Mouse (Mus musculus) kidney, postnatal 0 days (tissue): Measurements from ENCODE around the gene Gm10778. TPM values are rescaled to one million over a fixed set of nuclear protein-coding genes. Genes with fewer than 3 reads are reported as not detected.
A peak's percentile ranks its signal among the peaks of the same experiment; 100 is the strongest.

Experiments used
- ATAC-seq: fragments of 200-750 bp; cut with Nextera tagmentation; replicated peaks from 2 replicates; pipeline ENCODE4 v1.8.0; 2017; ENCODE audit warnings: low read depth, moderate number of reproducible peaks, moderate TSS enrichment, moderate library complexity; ENCODE audit not compliant: low FRiP score
- DNase-seq: peaks from one replicate; pipeline ENCODE4 v3.0.0-alpha.2; 2016; ENCODE audit warnings: low spot score
- H3K27ac ChIP-seq: fragments of 300-500 bp; sonication (generic); 2 replicates; pipeline ENCODE4 v1.5.1; 2014; ENCODE audit warnings: mild to moderate bottlenecking
- H3K27me3 ChIP-seq: fragments of 300-500 bp; sonication (generic); 2 replicates; pipeline ENCODE4 v1.6.1; 2014; ENCODE audit warnings: low read length, mixed read lengths; ENCODE audit not compliant: insufficient read depth
- H3K36me3 ChIP-seq: fragments of 300-500 bp; sonication (generic); 2 replicates; pipeline ENCODE4 v1.6.1; 2014; ENCODE audit warnings: low read length, mixed read lengths; ENCODE audit not compliant: insufficient read depth
- H3K4me1 ChIP-seq: fragments of 300-500 bp; sonication (generic); replicated peaks from 2 replicates; pipeline ENCODE4 v1.6.1; 2014; ENCODE audit warnings: antibody characterized with exemption, low read length, mixed read lengths; ENCODE audit not compliant: insufficient read depth
- H3K4me2 ChIP-seq: fragments of 300-500 bp; sonication (generic); 2 replicates; pipeline ENCODE4 v1.6.1; 2014; ENCODE audit warnings: mild to moderate bottlenecking, low read length, moderate library complexity, mixed read lengths
- H3K4me3 ChIP-seq: fragments of 300-500 bp; sonication (generic); replicated peaks from 2 replicates; pipeline ENCODE4 v1.5.1; 2014; ENCODE audit warnings: low read depth, low read length
- H3K9ac ChIP-seq: fragments of 300-500 bp; sonication (generic); 2 replicates; pipeline ENCODE4 v1.6.1; 2014; ENCODE audit warnings: low read depth, low read length
- H3K9me3 ChIP-seq: fragments of 300-500 bp; sonication (generic); replicated peaks from 2 replicates; pipeline ENCODE4 v1.6.1; 2016; ENCODE audit warnings: low read length, inconsistent platforms, mixed read lengths
- CTCF ChIP-seq: IDR thresholded peaks from 2 replicates; pipeline ENCODE4 v1.5.1; 2016; ENCODE audit warnings: antibody characterized with exemption, low read depth, mild to moderate bottlenecking, moderate library complexity
- WGBS: fragments of 180-500 bp; shearing (Covaris S2); extraction: QIAGEN DNeasy Blood & Tissue Kit; methylation state at CpG from one replicate; pipeline ENCODE4 v1.1.7; 2014; 5-methylcytosine and 5-hydroxymethylcytosine counted together
- polyA plus RNA-seq: library from polyadenylated mRNA; unstranded; fragments of >200 nt; fragmentation: Nextera tagmentation; extraction: Ambion mirVana; gene quantifications from 2 replicates; pipeline ENCODE4 v1.2.1, GENCODE M21; 2015

Gene Gm10778
- polyA plus RNA-seq, 1 experiment from 2014 or later, result 4.0 TPM

- DNase-seq, result peak; percentile 49
- 36% methylated on average over 6 of the region's 6 CpGs for WGBS
These were observed 33.4 kb upstream of the Gm10778 start for GRCm38 (mm10) chr10:81615486-81615885.

GRCm38 (mm10) chr10:81619976-81620375, 28.9 kb upstream of the Gm10778 start:
- H3K9me3 ChIP-seq, result no peaks in the 10 kb centered on the region
- TF ChIP-seq CTCF, result no peak
- no peaks in the 10 kb centered on the region for H3K27me3 ChIP-seq
- H3K4me3 ChIP-seq, result no peak overlapping the region
- no peak overlapping the region for H3K9ac ChIP-seq
- WGBS, result 88% methylated on average over 5 of the region's 5 CpGs
- no peak overlapping the region for H3K27ac ChIP-seq
- no peaks in the 10 kb centered on the region for H3K4me1 ChIP-seq
- no peak overlapping the region for H3K4me2 ChIP-seq
- H3K36me3 ChIP-seq, result peaks cover 25% of the 10 kb centered on the region
- ATAC-seq, result no peak
- no peak for DNase-seq

More at GRCm38 (mm10) chr10:81615486-81615885, 33.4 kb upstream of the Gm10778 start:
- TF ChIP-seq CTCF, result no peak
- H3K4me1 ChIP-seq, result no peaks in the 10 kb centered on the region
- no peak overlapping the region for H3K4me2 ChIP-seq
- H3K27me3 ChIP-seq, result no peaks in the 10 kb centered on the region
- H3K9ac ChIP-seq, result no peak overlapping the region
- no peak overlapping the region for H3K4me3 ChIP-seq
- no peaks in the 10 kb centered on the region for H3K36me3 ChIP-seq
- ATAC-seq, result no peak
- no peaks in the 10 kb centered on the region; the same call in none of the 2 replicates for H3K9me3 ChIP-seq
- H3K27ac ChIP-seq, result no peak overlapping the region

DNA sequence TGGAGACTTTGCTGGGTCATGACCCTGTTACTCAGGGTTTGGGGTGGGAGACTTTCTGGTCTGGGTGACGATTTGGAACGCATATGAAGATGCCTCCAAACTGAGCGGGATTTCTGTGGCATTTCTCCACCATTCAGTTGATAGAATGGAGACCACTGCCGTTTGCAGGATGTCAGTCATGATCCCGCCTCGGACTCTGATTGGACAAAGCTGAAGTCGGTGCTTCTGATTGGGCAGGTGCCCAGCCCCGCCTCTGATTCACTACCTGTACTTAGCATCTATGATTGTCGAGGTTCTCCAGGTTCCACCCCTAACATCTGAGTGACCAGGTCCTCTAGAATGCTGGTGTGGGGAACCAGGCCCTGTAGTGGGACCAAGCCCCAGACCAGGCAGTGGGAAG, 28.1 kb upstream of the Gm10778 start:
- no peaks in the 10 kb centered on the region for H3K4me1 ChIP-seq
- no peaks in the 10 kb centered on the region for H3K27me3 ChIP-seq
- no peak overlapping the region for H3K9ac ChIP-seq
- TF ChIP-seq CTCF, result no peak
- ATAC-seq (no peak), DNase-seq (no peak)
- H3K4me3 ChIP-seq, result no peak overlapping the region
- no peak overlapping the region for H3K4me2 ChIP-seq
- 62% methylated on average over 9 of the region's 9 CpGs for WGBS
- H3K36me3 ChIP-seq, result peaks cover 27% of the 10 kb centered on the region
- H3K9me3 ChIP-seq, result no peaks in the 10 kb centered on the region
- H3K27ac ChIP-seq, result no peak overlapping the region

- no peak for DNase-seq
- Histone ChIP-seq H3K9ac (no peak overlapping the region), H3K9me3 (no peaks in the 10 kb centered on the region), H3K27me3 (no peaks in the 10 kb centered on the region), H3K36me3 (peaks cover 27% of the 10 kb centered on the region), H3K4me3 (no peak overlapping the region), H3K27ac (no peak overlapping the region), H3K4me1 (no peaks in the 10 kb centered on the region), H3K4me2 (no peak overlapping the region)
- no peak for TF ChIP-seq CTCF
- 55% methylated on average over 8 of the region's 8 CpGs for WGBS
- ATAC-seq, result no peak
These were observed 25.4 kb upstream of the Gm10778 start for GRCm38 (mm10) chr10:81623441-81623840.

GRCm38 (mm10) chr10:81626101-81626993, 22.5 kb upstream of the Gm10778 start:
- Histone ChIP-seq H3K9me3 (no peaks in the 10 kb centered on the region), H3K4me2 (peak overlapping the region; percentile 83), H3K27me3 (no peaks in the 10 kb centered on the region), H3K27ac (peak overlapping the region; percentile 87; the same call in 1 of the 2 replicates), H3K4me3 (peak overlapping the region; percentile 69), H3K9ac (peak overlapping the region; percentile 72), H3K4me1 (no peaks in the 10 kb centered on the region), H3K36me3 (peaks cover 23% of the 10 kb centered on the region; the same call in 1 of the 2 replicates)
- DNase-seq, result no peak
- WGBS, result 83% methylated on average over 22 of the region's 22 CpGs
- no peak for TF ChIP-seq CTCF
- ATAC-seq, result peak; percentile 6

DNA sequence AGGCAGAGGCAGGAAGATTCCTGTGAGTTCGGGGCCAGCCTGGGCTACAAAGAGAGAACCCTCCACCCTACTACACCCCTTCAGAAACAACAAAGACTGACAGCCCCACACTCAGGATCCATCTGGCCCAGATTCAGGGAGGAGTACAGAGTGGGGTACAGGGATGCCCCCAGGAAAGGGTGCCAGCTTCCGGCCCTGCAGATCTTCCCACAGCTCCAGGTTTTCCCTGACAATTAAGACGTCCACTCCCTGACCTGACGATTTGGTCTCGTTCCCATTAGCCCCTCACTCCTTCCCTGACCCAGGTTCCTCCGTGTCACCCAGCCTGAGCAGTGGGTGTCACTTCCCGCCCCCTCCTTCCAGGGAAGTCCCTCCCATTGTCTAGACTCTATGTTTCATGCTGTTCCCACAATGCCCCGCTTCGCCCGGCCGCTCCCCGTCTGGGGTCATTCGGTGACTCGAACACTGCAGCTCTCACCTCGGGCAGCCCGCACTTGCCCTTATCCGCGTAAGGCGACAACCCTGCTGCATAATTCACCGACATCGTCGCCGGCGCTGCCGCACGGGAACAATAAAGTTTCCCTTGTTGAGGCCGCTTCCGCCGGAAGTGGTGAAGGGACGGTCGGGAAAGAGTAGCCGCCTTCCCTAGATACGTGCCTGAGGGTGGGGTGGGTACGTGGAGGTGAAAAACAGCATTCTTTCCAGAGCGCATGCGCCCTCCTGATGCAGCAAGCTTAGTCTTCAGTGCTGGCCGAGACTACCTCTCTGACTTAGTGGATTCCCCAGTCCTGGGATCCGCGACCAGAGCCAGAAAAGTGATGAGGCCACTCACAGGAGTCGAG, 21.6 kb upstream of the Gm10778 start, which contains the start of gene Sirt6:
Gene Sirt6, minus strand, starts transcription at position 804 of the 842 bp plus-strand sequence.
- DNase-seq, result peak; percentile 98
- ATAC-seq, result peak; percentile 91
- Histone ChIP-seq H3K9ac (peak within 1 kb of the TSS; percentile 72), H3K4me3 (peak within 1 kb of the TSS; percentile 69), H3K4me1 (no peaks in the 10 kb centered on the region), H3K4me2 (peak within 1 kb of the TSS; percentile 83), H3K27me3 (no peaks in the 10 kb centered on the region), H3K36me3 (peaks cover 17% of the 10 kb centered on the region; the same call in 1 of the 2 replicates), H3K9me3 (no peaks in the 10 kb centered on the region), H3K27ac (peak within 1 kb of the TSS; percentile 87)
- WGBS, result 4% methylated on average over 40 of the region's 40 CpGs
- TF ChIP-seq CTCF, result no peak
